ENCODE assay signal across 16 mouse cellular contexts in genomic region chr3:27677574-27677973, GRCm38 (mm10). TPM values are rescaled to one million over a fixed set of nuclear protein-coding genes. Genes with fewer than 3 reads are reported as not detected.
DNase-seq lines count a peak whose midpoint lies in the region; ATAC-seq and TF ChIP-seq lines count a peak whose summit lies in the region.
"Had no signal": no experiment of that assay in that cellular context is flagged by ENCODE, and none has a peak within 500 bp of the region (broad histone marks: within the 10 kb centered on the region; RNA-seq: fewer than 3 reads in every experiment).

No protein-coding gene starts in this region.

- no peak for ATAC-seq in hindbrain, postnatal 0 days
- ATAC-seq in hindbrain, embryonic 13.5 days (ENCODE audit: low FRiP score) = no peak; the same call in 1 of the 2 replicates
- ATAC-seq in common myeloid progenitor, adult 5-6 weeks (replicated peaks; ENCODE audit: low read depth, poor library complexity, severe bottlenecking) = peak; percentile 97
- ATAC-seq in megakaryocyte-erythroid progenitor cell, adult 5-6 weeks (replicated peaks; ENCODE audit: low FRiP score, low TSS enrichment, poor library complexity, severe bottlenecking) = no peak
- ATAC-seq: activated CD4-positive, CD25-positive, alpha-beta regulatory T cell, adult 4 months had no signal

- no peak for TF ChIP-seq CTCF in hindbrain, postnatal 0 days (IDR thresholded peaks at IDR 0.05; ENCODE audit: low read depth)

- H3K4me2 ChIP-seq in hindbrain, postnatal 0 days (ENCODE audit: low read depth, low read length) = no peak overlapping the region
- H3K4me2 ChIP-seq in hindbrain, embryonic 13.5 days = no peak overlapping the region
- H3K4me2 ChIP-seq: embryonic facial prominence, embryonic 12.5 days; liver, embryonic 13.5 days had no signal

- no peak overlapping the region for H3K27ac ChIP-seq in hindbrain, postnatal 0 days
- no peak overlapping the region; the same call in 1 of the 2 replicates for H3K27ac ChIP-seq in hindbrain, embryonic 13.5 days
- H3K27ac ChIP-seq: embryonic facial prominence, embryonic 12.5 days; liver, embryonic 13.5 days had no signal

- no peaks in the 10 kb centered on the region for H3K27me3 ChIP-seq in hindbrain, postnatal 0 days (ENCODE audit: insufficient read depth, low read length)
- no peaks in the 10 kb centered on the region for H3K27me3 ChIP-seq in hindbrain, embryonic 13.5 days
- H3K27me3 ChIP-seq: embryonic facial prominence, embryonic 12.5 days; liver, embryonic 13.5 days had no signal

- WGBS in hindbrain, postnatal 0 days = 47% methylated on average over 6 of the region's 6 CpGs
- WGBS in hindbrain, embryonic 13.5 days = 59% methylated on average over 6 of the region's 6 CpGs

- H3K9me3 ChIP-seq in hindbrain, postnatal 0 days (ENCODE audit: low read length) = no peaks in the 10 kb centered on the region
- no peaks in the 10 kb centered on the region for H3K9me3 ChIP-seq in hindbrain, embryonic 13.5 days
- H3K9me3 ChIP-seq: embryonic facial prominence, embryonic 12.5 days; liver, embryonic 13.5 days had no signal

- H3K4me1 ChIP-seq in hindbrain, postnatal 0 days (ENCODE audit: insufficient read depth, low read length) = 0 out of 2 replicates have a peak, but pooled peaks cover 5% of the 10 kb centered on the region
- H3K4me1 ChIP-seq in hindbrain, embryonic 13.5 days (replicated peaks) = peaks cover 22% of the 10 kb centered on the region

- DNase-seq in hindbrain, postnatal 0 days (ENCODE audit: low spot score) = peak; percentile 34
- DNase-seq in NIH3T3 (ENCODE audit: low read depth) = peak; percentile 37
- peak; percentile 49 for DNase-seq in lung, postnatal 14 days
- DNase-seq in ovary, postnatal 14 days (ENCODE audit: low spot score) = no peak
- DNase-seq in cerebellum, postnatal 4 days (ENCODE audit: low spot score in 2 of 2) = no peak
- DNase-seq: cerebellum, adult 11-12 months; gastrocnemius, postnatal 36 days; heart, postnatal 10 days; kidney, adult 8-10 months; liver, embryonic 13.5 days; right cerebral cortex, postnatal 4 days had no signal

- no peak overlapping the region for H3K9ac ChIP-seq in hindbrain, postnatal 0 days (replicated peaks; ENCODE audit: low read length)
- no peak overlapping the region for H3K9ac ChIP-seq in hindbrain, embryonic 13.5 days
- H3K9ac ChIP-seq: embryonic facial prominence, embryonic 12.5 days; liver, embryonic 13.5 days had no signal

- no peaks in the 10 kb centered on the region for H3K36me3 ChIP-seq in hindbrain, postnatal 0 days (ENCODE audit: insufficient read depth, low read length)
- H3K36me3 ChIP-seq in hindbrain, embryonic 13.5 days = no peaks in the 10 kb centered on the region
- H3K36me3 ChIP-seq: liver, embryonic 13.5 days had no signal

- no peak overlapping the region for H3K4me3 ChIP-seq in hindbrain, postnatal 0 days (ENCODE audit: low read length)
- no peak overlapping the region for H3K4me3 ChIP-seq in hindbrain, embryonic 13.5 days
- H3K4me3 ChIP-seq: embryonic facial prominence, embryonic 12.5 days; liver, embryonic 13.5 days had no signal

RNA-seq across cellular contexts. Expression of gene Fndc3b, which starts 33.5 kb away (rescaled TPM):
- 14.0 and 16.0 TPM in 2 replicates for total RNA-seq in hindbrain, postnatal 0 days (2014; rRNA removed)
- 4.6 and 5.4 TPM in 2 replicates for polyA plus RNA-seq in hindbrain, postnatal 0 days (2015; fragmentation: Nextera tagmentation; extraction: Ambion mirVana)
- polyA plus RNA-seq in hindbrain, embryonic 13.5 days (2015; fragmentation: Nextera tagmentation; extraction: Ambion mirVana) = 9.5 and 10.9 TPM in 2 replicates
- total RNA-seq in common myeloid progenitor, adult 5-6 weeks (2017) = 7.5 and 9.0 TPM in 2 replicates
- 0.96 and 2.8 TPM in 2 replicates for total RNA-seq in megakaryocyte-erythroid progenitor cell, adult 5-6 weeks (2014; fragmentation: Nextera tagmentation)
- 0.28 and 1.3 TPM in 2 replicates for total RNA-seq in megakaryocyte-erythroid progenitor cell, adult 5-6 weeks (2017)

Comparison
In these comparisons a context has a peak if more than half of its experiments do, and no peak if none do; other contexts are left out.
1. DNase-seq: peak in hindbrain, postnatal 0 days (single experiment), NIH3T3 (single experiment) and lung, postnatal 14 days (single experiment); none in ovary, postnatal 14 days (single experiment) and cerebellum, postnatal 4 days (0 of 2).